Comparison of ENCODE assay signal across 19 mouse cellular contexts in genomic region chr2:72416095-72417080, GRCm38 (mm10). TPM values are rescaled to one million over a fixed set of nuclear protein-coding genes. Genes with fewer than 3 reads are reported as not detected.
DNase-seq lines count a peak whose midpoint lies in the region; ATAC-seq and TF ChIP-seq lines count a peak whose summit lies in the region.
"Had no signal": no experiment of that assay in that cellular context is flagged by ENCODE, and none has a peak within 500 bp of the region (broad histone marks: within the 10 kb centered on the region; RNA-seq: fewer than 3 reads in every experiment).

No protein-coding gene starts in this region.

- H3K4me3 ChIP-seq in lung, embryonic 14.5 days (ENCODE audit: low read depth, low read length) = no peak overlapping the region
- H3K4me3 ChIP-seq in intestine, embryonic 14.5 days (ENCODE audit: low read depth, low read length) = no peak overlapping the region
- no peak overlapping the region for H3K4me3 ChIP-seq in intestine, embryonic 15.5 days (replicated peaks)
- no peak overlapping the region for H3K4me3 ChIP-seq in stomach, embryonic 14.5 days (ENCODE audit: low read depth, low read length)
- no peak overlapping the region for H3K4me3 ChIP-seq in gastrocnemius, adult 2 months
- H3K4me3 ChIP-seq in forebrain, embryonic 10.5 days = no peak overlapping the region
- H3K4me3 ChIP-seq: embryonic facial prominence, embryonic 15.5 days; erythroblast, embryonic 14.5 days; forebrain, embryonic 15.5 days; heart, embryonic 13.5 days; hindbrain, embryonic 15.5 days had no signal

- H3K4me1 ChIP-seq in lung, embryonic 14.5 days (ENCODE audit: insufficient read depth) = peaks cover 4% of the 10 kb centered on the region; the same call in 1 of the 2 replicates
- 0 out of 2 replicates have a peak, but pooled peaks cover 3% of the 10 kb centered on the region for H3K4me1 ChIP-seq in intestine, embryonic 14.5 days (replicated peaks; ENCODE audit: control insufficient read depth, insufficient read depth, low read length)
- no peaks in the 10 kb centered on the region for H3K4me1 ChIP-seq in intestine, embryonic 15.5 days (replicated peaks)
- no peaks in the 10 kb centered on the region for H3K4me1 ChIP-seq in stomach, embryonic 14.5 days (ENCODE audit: control insufficient read depth, insufficient read depth, low read length)
- H3K4me1 ChIP-seq in forebrain, embryonic 10.5 days = no peaks in the 10 kb centered on the region
- H3K4me1 ChIP-seq: embryonic facial prominence, embryonic 15.5 days; forebrain, embryonic 15.5 days; hindbrain, embryonic 15.5 days had no signal

- H3K9ac ChIP-seq in lung, embryonic 14.5 days = no peak overlapping the region
- H3K9ac ChIP-seq in intestine, embryonic 14.5 days (ENCODE audit: low read length) = no peak overlapping the region
- H3K9ac ChIP-seq in intestine, embryonic 15.5 days = no peak overlapping the region
- H3K9ac ChIP-seq in stomach, embryonic 14.5 days (replicated peaks; ENCODE audit: low read depth, low read length) = no peak overlapping the region
- H3K9ac ChIP-seq: embryonic facial prominence, embryonic 15.5 days; forebrain, embryonic 15.5 days; heart, embryonic 13.5 days; hindbrain, embryonic 15.5 days had no signal

- WGBS in lung, embryonic 14.5 days = 36% methylated on average over 14 of the region's 14 CpGs
- WGBS in intestine, embryonic 14.5 days = 60% methylated on average over 14 of the region's 14 CpGs
- 50% methylated on average over 14 of the region's 14 CpGs for WGBS in intestine, embryonic 15.5 days
- WGBS in stomach, embryonic 14.5 days = 56% methylated on average over 14 of the region's 14 CpGs
- 85% methylated on average over 14 of the region's 14 CpGs for WGBS in forebrain, embryonic 10.5 days

- peak; percentile 40 for DNase-seq in lung, embryonic 14.5 days
- no peak for DNase-seq in lung, postnatal 36 days
- no peak for DNase-seq in intestine, embryonic 14.5 days (ENCODE audit: low spot score)
- DNase-seq in T-cell, adult 2 months (ENCODE audit: low spot score) = no peak
- DNase-seq in gastrocnemius, adult 2 months = no peak
- DNase-seq in forebrain, embryonic 10.5 days (ENCODE audit: extremely low spot score, low spot score) = no peak
- DNase-seq: adrenal gland, adult 8-10 months; cerebellum, adult 11-12 months; cerebellum, adult 9-10 months; cerebellum, postnatal 36 days; gastrocnemius, postnatal 14 days; heart, postnatal 36 days had no signal

- H3K36me3 ChIP-seq in lung, embryonic 14.5 days (ENCODE audit: insufficient read depth) = peaks cover 10% of the 10 kb centered on the region; the same call in 1 of the 2 replicates
- H3K36me3 ChIP-seq in intestine, embryonic 14.5 days (ENCODE audit: control insufficient read depth, insufficient read depth, low read length) = peaks cover 10% of the 10 kb centered on the region; the same call in 1 of the 2 replicates
- no peaks in the 10 kb centered on the region for H3K36me3 ChIP-seq in intestine, embryonic 15.5 days
- H3K36me3 ChIP-seq in stomach, embryonic 14.5 days (ENCODE audit: control insufficient read depth, insufficient read depth, low read length) = no peaks in the 10 kb centered on the region
- no peaks in the 10 kb centered on the region; the same call in 1 of the 2 replicates for H3K36me3 ChIP-seq in forebrain, embryonic 10.5 days (replicated peaks)
- H3K36me3 ChIP-seq: forebrain, embryonic 15.5 days; hindbrain, embryonic 15.5 days had no signal

- no peak for TF ChIP-seq CTCF in lung, embryonic 14.5 days (IDR thresholded peaks at IDR 0.05; ENCODE audit: low read depth)
- TF ChIP-seq CTCF in gastrocnemius, adult 2 months (IDR thresholded peaks at IDR 0.05) = no peak

- H3K9me3 ChIP-seq in lung, embryonic 14.5 days (ENCODE audit: low read depth, low read length) = no peaks in the 10 kb centered on the region
- H3K9me3 ChIP-seq in intestine, embryonic 14.5 days (ENCODE audit: control insufficient read depth, low read length) = no peaks in the 10 kb centered on the region
- no peaks in the 10 kb centered on the region for H3K9me3 ChIP-seq in intestine, embryonic 15.5 days
- H3K9me3 ChIP-seq in stomach, embryonic 14.5 days (ENCODE audit: control insufficient read depth, low read depth, low read length) = no peaks in the 10 kb centered on the region
- H3K9me3 ChIP-seq in forebrain, embryonic 10.5 days = no peaks in the 10 kb centered on the region
- H3K9me3 ChIP-seq: embryonic facial prominence, embryonic 15.5 days; forebrain, embryonic 15.5 days; heart, embryonic 13.5 days; hindbrain, embryonic 15.5 days had no signal

- no peaks in the 10 kb centered on the region for H3K27me3 ChIP-seq in lung, embryonic 14.5 days (ENCODE audit: insufficient read depth, low read length)
- H3K27me3 ChIP-seq in intestine, embryonic 14.5 days (replicated peaks; ENCODE audit: control insufficient read depth, insufficient read depth, low read length) = no peaks in the 10 kb centered on the region
- no peaks in the 10 kb centered on the region for H3K27me3 ChIP-seq in intestine, embryonic 15.5 days (replicated peaks)
- H3K27me3 ChIP-seq in stomach, embryonic 14.5 days (ENCODE audit: control insufficient read depth, insufficient read depth, low read length) = no peaks in the 10 kb centered on the region
- H3K27me3 ChIP-seq in forebrain, embryonic 10.5 days (ENCODE audit: poor library complexity, severe bottlenecking) = peaks cover 20% of the 10 kb centered on the region
- H3K27me3 ChIP-seq: embryonic facial prominence, embryonic 15.5 days; forebrain, embryonic 15.5 days; heart, embryonic 13.5 days; hindbrain, embryonic 15.5 days had no signal

- H3K4me2 ChIP-seq in lung, embryonic 14.5 days = no peak overlapping the region
- H3K4me2 ChIP-seq in intestine, embryonic 14.5 days (ENCODE audit: low read length) = no peak overlapping the region
- H3K4me2 ChIP-seq in intestine, embryonic 15.5 days (replicated peaks) = no peak overlapping the region
- no peak overlapping the region for H3K4me2 ChIP-seq in stomach, embryonic 14.5 days (replicated peaks; ENCODE audit: low read depth, low read length)
- H3K4me2 ChIP-seq: embryonic facial prominence, embryonic 15.5 days; forebrain, embryonic 15.5 days; heart, embryonic 13.5 days; hindbrain, embryonic 15.5 days had no signal

- no peak overlapping the region for H3K27ac ChIP-seq in lung, embryonic 14.5 days (ENCODE audit: low read depth)
- no peak overlapping the region for H3K27ac ChIP-seq in intestine, embryonic 14.5 days (ENCODE audit: low read depth)
- H3K27ac ChIP-seq in intestine, embryonic 15.5 days = peak overlapping the region; percentile 46; the same call in 1 of the 2 replicates
- H3K27ac ChIP-seq in stomach, embryonic 14.5 days (ENCODE audit: low read length) = peak overlapping the region; percentile 4; the same call in 1 of the 2 replicates
- H3K27ac ChIP-seq in gastrocnemius, adult 2 months = no peak overlapping the region
- H3K27ac ChIP-seq in forebrain, embryonic 10.5 days = no peak overlapping the region
- H3K27ac ChIP-seq: embryonic facial prominence, embryonic 15.5 days; forebrain, embryonic 15.5 days; heart, embryonic 13.5 days; hindbrain, embryonic 15.5 days had no signal

- no peak for ATAC-seq in lung, embryonic 14.5 days (ENCODE audit: insufficient read depth)
- ATAC-seq in intestine, embryonic 14.5 days (replicated peaks; ENCODE audit: low FRiP score, low TSS enrichment, low read depth) = peak; percentile 83
- ATAC-seq in intestine, embryonic 15.5 days = peak; percentile 90
- ATAC-seq in stomach, embryonic 14.5 days (ENCODE audit: insufficient number of reproducible peaks, insufficient read depth, low FRiP score, low read depth) = peak; percentile 79
- ATAC-seq: forebrain, embryonic 15.5 days had no signal

- intact Hi-C loops in gastrocnemius, adult 2 months (cut with DNase I) = no loop called here

RNA-seq across cellular contexts. Expression of gene Cdca7, which starts 59.6 kb away (rescaled TPM):
- 180 and 188 TPM in 2 replicates for polyA plus RNA-seq in lung, embryonic 14.5 days (2014; fragmentation: Nextera tagmentation; extraction: Ambion mirVana)
- 162 and 181 TPM in 2 replicates for polyA plus RNA-seq in intestine, embryonic 14.5 days (2014; fragmentation: Nextera tagmentation; extraction: Ambion mirVana)
- polyA plus RNA-seq in intestine, embryonic 15.5 days (2015; fragmentation: Nextera tagmentation; extraction: Ambion mirVana) = 117 and 125 TPM in 2 replicates
- polyA plus RNA-seq in stomach, embryonic 14.5 days (2014; fragmentation: Nextera tagmentation; extraction: Ambion mirVana) = 151 and 157 TPM in 2 replicates
- under 1 TPM; 0.36 to 0.99 TPM for total RNA-seq in gastrocnemius, adult 2 months (2021)
- 280 and 291 TPM in 2 replicates for polyA plus RNA-seq in forebrain, embryonic 10.5 days (2016; fragmentation: Nextera tagmentation; extraction: Ambion mirVana)

Comparison
In these comparisons a context has a peak if more than half of its experiments do, and no peak if none do; other contexts are left out.
1. H3K27ac ChIP-seq: peak in intestine, embryonic 15.5 days (single experiment) and stomach, embryonic 14.5 days (single experiment); none in lung, embryonic 14.5 days (single experiment), intestine, embryonic 14.5 days (single experiment), gastrocnemius, adult 2 months (single experiment) and forebrain, embryonic 10.5 days (single experiment).